ENCODE assay signal across 27 mouse cellular contexts in genomic region chr3:21744107-21744506, GRCm38 (mm10).
"Had no signal": no experiment of that assay in that cellular context is flagged by ENCODE, and none has a peak within 500 bp of the region (broad histone marks: within the 10 kb centered on the region; RNA-seq: fewer than 3 reads in every experiment).

No protein-coding gene starts in this region.

- H3K27ac ChIP-seq: embryonic facial prominence, embryonic 10.5 days; embryonic facial prominence, embryonic 12.5 days; embryonic facial prominence, embryonic 13.5 days; embryonic facial prominence, embryonic 15.5 days; forebrain, embryonic 10.5 days; forebrain, embryonic 12.5 days; forebrain, embryonic 13.5 days; forebrain, embryonic 15.5 days; gastrocnemius, adult 2 months had no signal

- DNase-seq: cerebellum, adult 2 months; cerebellum, adult 8-10 months; cerebellum, adult 9-10 months; cerebellum, adult 9-11 months; cerebellum, postnatal 10 days; cerebellum, postnatal 14 days; cerebellum, postnatal 25 days; cerebellum, postnatal 36 days; embryo, embryonic 11 days; forebrain, postnatal 0 days; gastrocnemius, adult 2 months; gastrocnemius, postnatal 10 days; gastrocnemius, postnatal 14 days; gastrocnemius, postnatal 25 days; gastrocnemius, postnatal 36 days; heart, adult 18-20 months had no signal

- ATAC-seq: forebrain, embryonic 13.5 days; forebrain, embryonic 14.5 days; forebrain, embryonic 15.5 days; forebrain, embryonic 16.5 days; forebrain, postnatal 0 days had no signal

- H3K27me3 ChIP-seq: embryonic facial prominence, embryonic 12.5 days; embryonic facial prominence, embryonic 13.5 days; embryonic facial prominence, embryonic 15.5 days; forebrain, embryonic 12.5 days; forebrain, embryonic 13.5 days; forebrain, embryonic 15.5 days had no signal

- H3K9me3 ChIP-seq: embryonic facial prominence, embryonic 10.5 days; embryonic facial prominence, embryonic 12.5 days; embryonic facial prominence, embryonic 15.5 days; forebrain, embryonic 12.5 days; forebrain, embryonic 13.5 days; forebrain, embryonic 15.5 days had no signal

- H3K36me3 ChIP-seq: embryonic facial prominence, embryonic 10.5 days; embryonic facial prominence, embryonic 12.5 days; embryonic facial prominence, embryonic 13.5 days; embryonic facial prominence, embryonic 15.5 days; forebrain, embryonic 10.5 days; forebrain, embryonic 12.5 days; forebrain, embryonic 15.5 days had no signal

- H3K4me3 ChIP-seq: embryonic facial prominence, embryonic 10.5 days; embryonic facial prominence, embryonic 12.5 days; embryonic facial prominence, embryonic 13.5 days; embryonic facial prominence, embryonic 15.5 days; erythroblast, embryonic 14.5 days; forebrain, embryonic 10.5 days; forebrain, embryonic 12.5 days; forebrain, embryonic 13.5 days; forebrain, embryonic 15.5 days; gastrocnemius, adult 2 months had no signal

- H3K9ac ChIP-seq: embryonic facial prominence, embryonic 12.5 days; embryonic facial prominence, embryonic 13.5 days; embryonic facial prominence, embryonic 15.5 days; forebrain, embryonic 12.5 days; forebrain, embryonic 13.5 days; forebrain, embryonic 15.5 days; forebrain, postnatal 0 days had no signal

- H3K4me2 ChIP-seq: embryonic facial prominence, embryonic 12.5 days; embryonic facial prominence, embryonic 13.5 days; embryonic facial prominence, embryonic 15.5 days; forebrain, embryonic 12.5 days; forebrain, embryonic 13.5 days; forebrain, embryonic 15.5 days had no signal

- H3K4me1 ChIP-seq: embryonic facial prominence, embryonic 10.5 days; embryonic facial prominence, embryonic 12.5 days; embryonic facial prominence, embryonic 13.5 days; embryonic facial prominence, embryonic 15.5 days; forebrain, embryonic 10.5 days; forebrain, embryonic 12.5 days; forebrain, embryonic 13.5 days had no signal
